In genomic region chr15:82244115-82244804, GRCm38 (mm10) we compare ENCODE assay signal across 1 mouse cellular context.
TF ChIP-seq lines count a peak whose summit lies in the region.

Gene Cenpm (minus strand): TSS chr15:82244748.

TF ChIP-seq in CH12.LX, 34 proteins besides CTCF, POLR2A, EP300 and RAD21 (continued from another document):
- no peak for TF ChIP-seq USF1 (IDR thresholded peaks at IDR 0.05; ENCODE audit: low read depth, low read length)
